Mouse (Mus musculus): Measurements from ENCODE around the gene Exoc2.

Exoc2 gene

GRCm38 (mm10) chr13:30972102-30972501 is 1.8 kb downstream of the Exoc2 start:
- no peak for DNase-seq (ENCODE audit: low spot score in 2 of 2)

- no peak for DNase-seq (ENCODE audit: low spot score in 2 of 2)
These were observed 2.8 kb downstream of the Exoc2 start for GRCm38 (mm10) chr13:30971047-30971446.

GRCm38 (mm10) chr13:30968311-30968710 is 5.6 kb downstream of the Exoc2 start:
- no peak for DNase-seq (ENCODE audit: low spot score in 2 of 2)

- no peak for DNase-seq (ENCODE audit: low spot score in 2 of 2)
These were observed 7.4 kb downstream of the Exoc2 start for GRCm38 (mm10) chr13:30966507-30966911.

- no peak for DNase-seq (ENCODE audit: low spot score in 2 of 2)
These were observed 12.0 kb downstream of the Exoc2 start for GRCm38 (mm10) chr13:30961932-30962331.

GRCm38 (mm10) chr13:30960714-30961113 is 13.2 kb downstream of the Exoc2 start:
- no peak for DNase-seq (ENCODE audit: low spot score in 2 of 2)

GRCm38 (mm10) chr13:30953580-30953979 is 20.3 kb downstream of the Exoc2 start:
- no peak for DNase-seq (ENCODE audit: low spot score in 2 of 2)

- DNase-seq (ENCODE audit: low spot score in 2 of 2): no peak
These were observed 21.8 kb downstream of the Exoc2 start for GRCm38 (mm10) chr13:30952044-30952443.

GRCm38 (mm10) chr13:30949181-30949580 is 24.7 kb downstream of the Exoc2 start:
- DNase-seq (ENCODE audit: low spot score in 2 of 2): no peak

- DNase-seq (ENCODE audit: low spot score in 2 of 2): no peak
These were observed 26.4 kb downstream of the Exoc2 start, which contains the start of gene Hus1b for GRCm38 (mm10) chr13:30947540-30947939. Gene Hus1b, minus strand, starts transcription at chr13:30947759.

- no peak for DNase-seq (ENCODE audit: low spot score in 2 of 2)
These were observed 26.8 kb downstream of the Exoc2 start for GRCm38 (mm10) chr13:30947129-30947528.

GRCm38 (mm10) chr13:30945788-30946187 is 28.1 kb downstream of the Exoc2 start:
- no peak for DNase-seq (ENCODE audit: low spot score in 2 of 2)

GRCm38 (mm10) chr13:30932972-30933371 is 40.9 kb downstream of the Exoc2 start:
- DNase-seq (ENCODE audit: low spot score in 2 of 2): no peak

GRCm38 (mm10) chr13:30931613-30932012 is 42.3 kb downstream of the Exoc2 start:
- no peak for DNase-seq (ENCODE audit: low spot score in 2 of 2)

GRCm38 (mm10) chr13:30929119-30929518 is 44.8 kb downstream of the Exoc2 start:
- DNase-seq (ENCODE audit: low spot score in 2 of 2): no peak

GRCm38 (mm10) chr13:30924269-30924668 is 49.6 kb downstream of the Exoc2 start:
- DNase-seq (ENCODE audit: low spot score in 2 of 2): no peak

- no peak for DNase-seq (ENCODE audit: low spot score in 2 of 2)
These were observed 52.0 kb downstream of the Exoc2 start for GRCm38 (mm10) chr13:30921914-30922313.

GRCm38 (mm10) chr13:30913757-30914156 is 60.1 kb downstream of the Exoc2 start:
- DNase-seq (ENCODE audit: low spot score in 2 of 2): no peak

GRCm38 (mm10) chr13:30913028-30913427 is 60.9 kb downstream of the Exoc2 start:
- no peak for DNase-seq (ENCODE audit: low spot score in 2 of 2)

- DNase-seq (ENCODE audit: low spot score in 2 of 2): no peak
These were observed 61.8 kb downstream of the Exoc2 start for GRCm38 (mm10) chr13:30911931-30912625.

- DNase-seq (ENCODE audit: low spot score in 2 of 2): no peak
These were observed 63.0 kb downstream of the Exoc2 start for GRCm38 (mm10) chr13:30910889-30911288.

GRCm38 (mm10) chr13:30902286-30902685 is 71.6 kb downstream of the Exoc2 start:
- no peak for DNase-seq (ENCODE audit: low spot score in 2 of 2)

- no peak for DNase-seq (ENCODE audit: low spot score in 2 of 2)
These were observed 72.4 kb downstream of the Exoc2 start for GRCm38 (mm10) chr13:30901387-30902041.
